Mouse (Mus musculus) liver, postnatal 0 days (tissue): ENCODE data around the gene Inhbc. TPM values are rescaled to one million over a fixed set of nuclear protein-coding genes. Genes with fewer than 3 reads are reported as not detected.
"Not testable (repeated sequence)": the region's sequence is repeated elsewhere in the genome, so short reads cannot be mapped to it uniquely, and the experiment has no call there.

ENCODE experiments used
- ATAC-seq: fragments of 200-750 bp; cut with Nextera tagmentation; 2 replicates; pipeline ENCODE4 v1.8.0; 2017; ENCODE audit warnings: mild to moderate bottlenecking, moderate library complexity
- DNase-seq: peaks from one replicate; pipeline ENCODE4 v3.0.0-alpha.2; 2016
- H3K27ac ChIP-seq: fragments of 300-500 bp; sonication (generic); 2 replicates; pipeline ENCODE4 v1.5.1; 2014; ENCODE audit warnings: antibody characterized with exemption, moderate library complexity, mild to moderate bottlenecking, low read depth
- H3K27me3 ChIP-seq: fragments of 300-500 bp; sonication (generic); 2 replicates; pipeline ENCODE4 v1.6.1; 2014; ENCODE audit warnings: low read length, control low read depth, mixed read lengths; ENCODE audit not compliant: insufficient read depth
- H3K36me3 ChIP-seq: fragments of 300-500 bp; sonication (generic); replicated peaks from 2 replicates; pipeline ENCODE4 v1.6.1; 2014; ENCODE audit warnings: mild to moderate bottlenecking, control low read depth, low read length, moderate library complexity, mixed read lengths; ENCODE audit not compliant: insufficient read depth
- H3K4me1 ChIP-seq: fragments of 300-500 bp; sonication (generic); 2 replicates; pipeline ENCODE4 v1.6.1; 2014; ENCODE audit warnings: antibody characterized with exemption, mild to moderate bottlenecking, control low read depth; ENCODE audit not compliant: insufficient read depth
- H3K4me2 ChIP-seq: fragments of 300-500 bp; sonication (generic); 2 replicates; pipeline ENCODE4 v1.6.1; 2014; ENCODE audit warnings: low read depth, mild to moderate bottlenecking, low read length, moderate library complexity, mixed read lengths
- H3K4me3 ChIP-seq: fragments of 300-500 bp; sonication (generic); 2 replicates; pipeline ENCODE4 v1.5.1; 2014; ENCODE audit warnings: low read depth, low read length
- H3K9ac ChIP-seq: fragments of 300-500 bp; sonication (generic); replicated peaks from 2 replicates; pipeline ENCODE4 v1.6.1; 2014; ENCODE audit warnings: mild to moderate bottlenecking, moderate library complexity
- H3K9me3 ChIP-seq: fragments of 300-500 bp; sonication (generic); 2 replicates; pipeline ENCODE4 v1.6.1; 2016; ENCODE audit warnings: mild to moderate bottlenecking, control low read depth, low read length, mixed read lengths
- CTCF ChIP-seq: sonication (generic); IDR thresholded peaks from 2 replicates; pipeline ENCODE4 v1.5.1; 2016; ENCODE audit warnings: antibody characterized with exemption, low read depth
- EP300 ChIP-seq: IDR thresholded peaks from 2 replicates; pipeline ENCODE4 v1.6.1; 2016; ENCODE audit warnings: antibody characterized with exemption, low read depth, mild to moderate bottlenecking
- WGBS: fragments of 180-500 bp; shearing (Covaris S2); extraction: QIAGEN DNeasy Blood & Tissue Kit; methylation state at CpG from one replicate; pipeline ENCODE4 v1.1.7; 2014; ENCODE audit not compliant: insufficient replicate concordance; 5-methylcytosine and 5-hydroxymethylcytosine counted together
- polyA plus RNA-seq: library from polyadenylated mRNA; unstranded; fragments of >200 nt; fragmentation: Nextera tagmentation; extraction: Ambion mirVana; gene quantifications from 2 replicates; pipeline ENCODE4 v1.2.1, GENCODE M21; 2015

The Inhbc gene
- polyA plus RNA-seq, 1 experiment from 2014 or later, result 27.2 TPM

DNA sequence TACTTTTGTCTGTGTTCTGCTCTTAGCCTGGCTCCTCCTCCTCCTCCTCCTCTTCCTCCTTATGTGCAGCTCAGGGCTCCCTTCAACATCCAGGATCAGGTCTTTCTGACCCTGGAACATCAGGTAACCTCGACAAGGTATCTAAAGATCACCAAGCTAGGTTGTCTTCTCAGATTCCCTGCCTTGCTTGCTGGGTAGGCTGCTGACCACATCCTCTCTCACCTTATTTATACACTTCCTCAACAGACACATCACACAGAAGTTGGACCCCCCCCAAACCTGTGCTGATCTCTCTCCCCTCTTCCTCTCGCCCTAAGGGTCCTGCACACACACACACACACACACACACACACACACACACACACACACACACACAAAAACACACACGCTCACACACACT, 48.6 kb downstream of the Inhbc start, which contains the start of gene Arhgap9:
Arhgap9 (plus strand) TSS at position 344 of the 400 bp plus-strand sequence.
- TF ChIP-seq EP300 (no peak), CTCF (no peak)
- ATAC-seq (no peak), DNase-seq (no peak)
- no peaks in the 10 kb centered on the region for H3K9me3 ChIP-seq
- H3K27me3 ChIP-seq, result no peaks in the 10 kb centered on the region
- peaks cover 19% of the 10 kb centered on the region for H3K4me1 ChIP-seq
- H3K27ac ChIP-seq, result peak within 1 kb of the TSS; percentile 80
- peak within 1 kb of the TSS; percentile 43 for H3K4me3 ChIP-seq
- WGBS, result 51% methylated on average over 3 of the region's 3 CpGs
- peak within 1 kb of the TSS; percentile 59; the same call in 1 of the 2 replicates for H3K9ac ChIP-seq
- peak within 1 kb of the TSS; percentile 64 for H3K4me2 ChIP-seq
- no peaks in the 10 kb centered on the region for H3K36me3 ChIP-seq

DNA sequence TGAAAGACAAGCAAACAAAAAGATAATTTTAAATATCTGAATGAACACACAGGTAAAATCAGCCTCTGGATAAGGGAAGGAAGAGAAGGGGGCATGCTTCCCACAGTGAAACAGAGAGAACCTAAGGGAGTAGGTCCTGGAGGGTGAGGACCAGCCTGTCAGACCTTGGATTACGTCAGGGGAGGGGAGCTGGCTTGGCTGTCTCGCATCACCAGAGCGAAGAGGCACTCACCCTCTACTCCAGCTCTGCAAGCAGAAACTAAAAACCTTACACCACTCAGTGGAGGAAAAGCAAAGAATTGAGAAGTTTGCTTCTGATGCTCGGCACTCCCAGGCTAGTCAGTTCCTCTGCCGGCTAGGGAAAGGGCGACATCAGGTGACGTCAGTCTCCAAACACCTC, 50.3 kb downstream of the Inhbc start:
- Histone ChIP-seq H3K36me3 (no peaks in the 10 kb centered on the region), H3K9me3 (no peaks in the 10 kb centered on the region), H3K27me3 (no peaks in the 10 kb centered on the region), H3K4me3 (no peak overlapping the region), H3K4me2 (no peak overlapping the region), H3K27ac (no peak overlapping the region), H3K9ac (no peak overlapping the region), H3K4me1 (peaks cover 3% of the 10 kb centered on the region; the same call in 1 of the 2 replicates)
- 76% methylated on average over 7 of the region's 7 CpGs for WGBS
- TF ChIP-seq CTCF (no peak), EP300 (no peak)
- ATAC-seq (no peak), DNase-seq (no peak)

DNA sequence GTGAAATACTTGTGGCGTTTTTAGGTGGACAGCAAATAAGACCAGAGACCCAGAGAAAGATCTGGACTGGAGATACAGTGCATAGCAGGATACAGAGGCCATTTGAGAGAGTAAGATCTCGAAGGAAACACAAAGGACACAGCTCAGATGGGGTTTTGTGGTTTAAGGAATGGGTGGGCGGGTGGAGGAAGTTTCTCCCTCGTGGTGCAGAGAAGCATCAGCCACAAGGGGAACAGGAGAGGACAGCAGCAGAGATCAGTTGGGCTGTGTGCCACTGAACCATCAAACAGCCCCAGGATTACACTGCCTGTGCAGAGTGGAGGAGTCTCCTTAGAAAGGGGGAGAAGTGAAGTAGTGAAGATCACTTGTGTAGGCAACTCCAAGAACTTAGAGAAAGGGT, 52.2 kb downstream of the Inhbc start:
- no peaks in the 10 kb centered on the region for H3K27me3 ChIP-seq
- H3K4me2 ChIP-seq, result no peak overlapping the region
- TF ChIP-seq CTCF, result no peak
- no peak for TF ChIP-seq EP300
- peaks cover 4% of the 10 kb centered on the region for H3K4me1 ChIP-seq
- no peak overlapping the region for H3K9ac ChIP-seq
- no peak overlapping the region for H3K27ac ChIP-seq
- no peak for ATAC-seq
- H3K4me3 ChIP-seq, result no peak overlapping the region
- H3K36me3 ChIP-seq, result no peaks in the 10 kb centered on the region
- no peaks in the 10 kb centered on the region for H3K9me3 ChIP-seq
- DNase-seq, result no peak
- WGBS, result 24% methylated on average over 4 of the region's 4 CpGs

DNA sequence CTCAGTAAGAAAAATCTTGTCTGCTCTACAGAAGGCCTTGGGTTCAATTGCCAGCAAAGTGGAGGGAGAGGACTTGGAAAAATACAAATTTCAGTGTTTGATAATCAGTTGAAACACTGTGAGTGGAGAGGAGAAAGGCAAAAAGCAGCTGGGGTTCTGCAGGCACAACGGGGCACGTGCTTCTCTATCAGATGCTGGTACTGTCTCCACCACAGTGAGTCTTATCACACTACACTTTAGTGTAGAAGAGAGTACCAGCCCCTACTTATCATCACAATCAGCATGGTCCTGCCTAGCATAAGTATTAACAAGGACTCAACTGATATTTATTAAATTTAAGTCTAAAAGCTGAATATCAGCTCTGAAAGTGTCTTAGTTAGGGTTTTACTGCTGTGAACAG, 53.0 kb downstream of the Inhbc start:
- Histone ChIP-seq H3K27me3 (no peaks in the 10 kb centered on the region), H3K4me2 (no peak overlapping the region), H3K27ac (no peak overlapping the region), H3K4me1 (peaks cover 11% of the 10 kb centered on the region), H3K4me3 (no peak overlapping the region), H3K36me3 (no peaks in the 10 kb centered on the region), H3K9me3 (no peaks in the 10 kb centered on the region), H3K9ac (no peak overlapping the region)
- WGBS, result 38% methylated on average over 2 of the region's 2 CpGs
- DNase-seq, result no peak
- ATAC-seq, result no peak
- TF ChIP-seq EP300 (no peak), CTCF (no peak)

DNA sequence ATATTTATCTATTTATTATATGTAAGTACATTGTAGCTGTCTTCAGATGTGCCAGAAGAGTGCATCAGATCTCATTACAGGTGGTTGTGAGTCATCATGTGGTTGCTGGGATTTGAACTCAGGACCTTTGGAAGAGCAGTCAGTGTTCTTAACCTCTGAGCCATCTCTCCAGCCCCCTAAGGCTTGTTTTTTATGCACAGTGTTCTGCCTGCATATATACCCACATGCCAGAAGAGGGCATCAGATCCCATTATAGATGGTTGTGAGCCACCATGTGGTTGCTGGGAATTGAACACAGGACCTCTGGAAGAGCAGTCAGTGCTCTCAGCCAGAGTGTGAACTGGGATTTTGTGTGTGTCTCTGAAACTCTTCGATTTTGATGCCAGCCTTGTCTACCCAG, 55.3 kb downstream of the Inhbc start:
- peak; percentile 16 for TF ChIP-seq CTCF
- H3K4me3 ChIP-seq, H3K27me3 ChIP-seq, H3K4me2 ChIP-seq, H3K36me3 ChIP-seq, H3K27ac ChIP-seq, ATAC-seq, H3K9ac ChIP-seq, DNase-seq, H3K9me3 ChIP-seq: not testable (repeated sequence)
- peaks cover 17% of the 10 kb centered on the region for H3K4me1 ChIP-seq
- 64% methylated on average over 1 of the region's 1 CpGs for WGBS

DNA sequence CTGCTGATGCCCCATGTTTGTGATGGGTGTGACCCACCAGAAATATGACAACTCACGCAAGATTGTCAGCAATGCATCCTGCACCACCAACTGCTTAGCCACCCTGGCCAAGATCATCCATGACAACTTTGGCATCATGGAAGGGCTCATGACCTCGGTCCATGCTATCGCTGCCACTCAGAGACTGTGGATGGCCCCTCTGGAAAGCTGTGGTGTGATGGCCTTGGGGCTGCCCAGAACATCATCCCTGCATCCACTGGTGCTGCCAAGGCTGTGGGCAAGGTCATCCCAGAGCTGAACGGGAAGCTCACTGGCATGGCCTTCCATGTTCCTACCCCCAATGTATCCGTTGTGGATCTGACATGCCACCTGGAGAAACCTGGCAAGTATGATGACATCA, 56.7 kb downstream of the Inhbc start:
- H3K27me3 ChIP-seq, DNase-seq, ATAC-seq, H3K4me2 ChIP-seq, H3K4me3 ChIP-seq, H3K9me3 ChIP-seq, H3K9ac ChIP-seq, H3K27ac ChIP-seq: not testable (repeated sequence)
- WGBS, result 92% methylated on average over 5 of the region's 5 CpGs
- peaks cover 11% of the 10 kb centered on the region for H3K36me3 ChIP-seq
- peaks cover 19% of the 10 kb centered on the region for H3K4me1 ChIP-seq

DNA sequence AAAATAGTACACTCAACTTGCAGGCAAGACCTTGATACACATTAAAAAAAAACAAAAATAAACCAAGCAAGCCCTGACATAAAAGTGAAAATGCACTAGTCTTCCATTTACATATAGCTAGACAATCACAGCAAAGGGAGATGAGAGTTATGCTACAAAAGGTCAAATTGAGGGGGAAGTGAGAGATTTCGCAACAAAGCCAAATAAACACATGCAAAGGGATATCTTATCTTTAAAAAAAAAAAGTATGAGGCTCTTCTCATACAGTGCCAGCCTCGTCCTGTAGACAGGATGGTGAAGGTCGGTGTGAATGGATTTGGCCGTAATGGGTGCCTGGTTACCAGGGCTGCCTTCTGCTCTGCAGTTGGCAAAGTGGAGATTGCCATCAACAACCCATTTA, 57.4 kb downstream of the Inhbc start:
- ATAC-seq (no peak), DNase-seq (no peak)
- no peaks in the 10 kb centered on the region for H3K9me3 ChIP-seq
- H3K27ac ChIP-seq, result peak overlapping the region; percentile 90
- TF ChIP-seq EP300 (no peak), CTCF (no peak)
- H3K4me2 ChIP-seq, result peak overlapping the region; percentile 94
- no peaks in the 10 kb centered on the region for H3K27me3 ChIP-seq
- peaks cover 18% of the 10 kb centered on the region for H3K36me3 ChIP-seq
- peaks cover 19% of the 10 kb centered on the region for H3K4me1 ChIP-seq
- no peak overlapping the region for H3K4me3 ChIP-seq
- 0 out of 2 replicates have a peak overlapping the region, but pooled peaks have one; percentile 8 for H3K9ac ChIP-seq
- WGBS, result 29% methylated on average over 4 of the region's 4 CpGs
